Mouse (Mus musculus) MEL (cell line): Measurements from ENCODE around the gene Trem1. TPM values are rescaled to one million over a fixed set of nuclear protein-coding genes. Genes with fewer than 3 reads are reported as not detected.
A peak's percentile ranks its signal among the peaks of the same experiment; 100 is the strongest.

ENCODE experiments used
- DNase-seq: peaks from one replicate; pipeline ENCODE4 v3.0.0; 2011; ENCODE audit warnings: low read depth, low spot score
- H3K27ac ChIP-seq: 2 replicates; pipeline ENCODE4 v1.5.1; 2012; ENCODE audit warnings: low read depth, mild to moderate bottlenecking, control low read depth, low read length, moderate library complexity; ENCODE audit not compliant: control insufficient read depth
- H3K27me3 ChIP-seq, 2 experiments: fragments of 150-350 bp in 1 of 2; sonication (generic) in 1 of 2; 2 replicates each; pipeline ENCODE4 v1.6.1; 2012; ENCODE audit warnings: low read length in 2 of 2, mild to moderate bottlenecking in 2 of 2, improper control_type of control experiment in 1 of 2, moderate library complexity in 1 of 2; ENCODE audit not compliant: insufficient read depth in 2 of 2, control insufficient read depth in 1 of 2
- H3K36me3 ChIP-seq, 2 experiments: 2 replicates each; pipeline ENCODE4 v1.6.1; 2012 to 2014; ENCODE audit warnings: low read length in 2 of 2, improper control_type of control experiment in 1 of 2, inconsistent platforms in 1 of 2, mild to moderate bottlenecking in 1 of 2; ENCODE audit not compliant: insufficient read depth in 2 of 2, control insufficient read depth in 1 of 2
- H3K4me1 ChIP-seq, 2 experiments: fragments of 150-350 bp in 1 of 2; sonication (generic) in 1 of 2; 2 replicates each; pipeline ENCODE4 v1.6.1; 2012; ENCODE audit warnings: low read length in 2 of 2, improper control_type of control experiment in 1 of 2, mild to moderate bottlenecking in 1 of 2; ENCODE audit not compliant: insufficient read depth in 2 of 2, control insufficient read depth in 1 of 2
- H3K4me3 ChIP-seq, 2 experiments: fragments of 150-350 bp in 1 of 2; sonication (generic) in 1 of 2; 2 replicates each; pipeline ENCODE4 v1.5.1; 2012; ENCODE audit warnings: low read depth in 2 of 2, low read length in 2 of 2, mild to moderate bottlenecking in 2 of 2, moderate library complexity in 2 of 2, control low read depth in 1 of 2, improper control_type of control experiment in 1 of 2; ENCODE audit not compliant: control insufficient read depth in 1 of 2, insufficient read depth in 1 of 2
- H3K79me2 ChIP-seq: 2 replicates; pipeline ENCODE4 v1.6.1; 2012; ENCODE audit warnings: mild to moderate bottlenecking, low read length, moderate library complexity; ENCODE audit not compliant: control insufficient read depth, poor library complexity, insufficient read depth
- H3K9ac ChIP-seq: 2 replicates; pipeline ENCODE4 v1.6.1; 2012; ENCODE audit warnings: low read depth, mild to moderate bottlenecking, control low read depth, low read length, moderate library complexity; ENCODE audit not compliant: control insufficient read depth, poor library complexity, severe bottlenecking
- H3K9me3 ChIP-seq: fragments of 150-350 bp; sonication (generic); replicated peaks from 2 replicates; pipeline ENCODE4 v1.6.1; 2012; ENCODE audit warnings: mild to moderate bottlenecking, low read length, improper control_type of control experiment, moderate library complexity; ENCODE audit not compliant: insufficient read depth
- BHLHE40 ChIP-seq: IDR thresholded peaks from 2 replicates; pipeline ENCODE4 v1.6.1; 2012; ENCODE audit warnings: low read depth, mild to moderate bottlenecking, inconsistent platforms, low read length, improper control_type of control experiment, borderline replicate concordance
- CHD2 ChIP-seq: IDR thresholded peaks from 2 replicates; pipeline ENCODE4 v1.6.1; 2011; ENCODE audit warnings: low read length, improper control_type of control experiment
- CTCF ChIP-seq, 3 experiments: IDR thresholded peaks in 2 of 3; conservative IDR thresholded peaks in 1 of 3; 2 replicates each; pipeline ENCODE4 v1.5.1; 2011 to 2012; ENCODE audit warnings: low read length in 3 of 3, low read depth in 2 of 3, mild to moderate bottlenecking in 2 of 3, improper control_type of control experiment in 1 of 3, inconsistent platforms in 1 of 3, mixed read lengths in 1 of 3, moderate library complexity in 1 of 3; ENCODE audit not compliant: control insufficient read depth in 1 of 3, insufficient read depth in 1 of 3, poor library complexity in 1 of 3, severe bottlenecking in 1 of 3
- E2F4 ChIP-seq: IDR thresholded peaks from 2 replicates; pipeline ENCODE4 v1.6.1; 2011; ENCODE audit warnings: low read depth, low read length, improper control_type of control experiment, borderline replicate concordance
- ETS1 ChIP-seq: IDR thresholded peaks from 2 replicates; pipeline ENCODE4 v1.6.1; 2012; ENCODE audit warnings: low read depth, mild to moderate bottlenecking, inconsistent platforms, low read length, improper control_type of control experiment, moderate library complexity
- GABPA ChIP-seq: IDR thresholded peaks from 2 replicates; pipeline ENCODE4 v1.6.1; 2012; ENCODE audit warnings: low read depth, mild to moderate bottlenecking, inconsistent platforms, low read length, improper control_type of control experiment, moderate library complexity
- JUND ChIP-seq: IDR thresholded peaks from 2 replicates; pipeline ENCODE4 v1.6.1; 2011; ENCODE audit warnings: low read depth, mild to moderate bottlenecking, improper control_type of control experiment, low read length
- KAT2A ChIP-seq: conservative IDR thresholded peaks from 2 replicates; pipeline ENCODE4 v1.6.1; 2012; ENCODE audit warnings: low read depth, low read length, improper control_type of control experiment, inconsistent platforms
- MAFK ChIP-seq: IDR thresholded peaks from 2 replicates; pipeline ENCODE4 v1.6.1; 2011; ENCODE audit warnings: low read depth, mild to moderate bottlenecking, low read length, improper control_type of control experiment, borderline replicate concordance
- MAX ChIP-seq: IDR thresholded peaks from 2 replicates; pipeline ENCODE4 v1.6.1; 2011; ENCODE audit warnings: low read length, improper control_type of control experiment
- MEF2A ChIP-seq: IDR thresholded peaks from 2 replicates; pipeline ENCODE4 v1.6.1; 2014; ENCODE audit warnings: low read depth, mild to moderate bottlenecking, inconsistent platforms, low read length, improper control_type of control experiment; ENCODE audit not compliant: poor library complexity, insufficient replicate concordance, severe bottlenecking; ENCODE audit errors: extremely low read depth
- MXI1 ChIP-seq: IDR thresholded peaks from 2 replicates; pipeline ENCODE4 v1.6.1; 2011; ENCODE audit warnings: mild to moderate bottlenecking, low read depth, low read length, improper control_type of control experiment
- MYB ChIP-seq: IDR thresholded peaks from 2 replicates; pipeline ENCODE4 v1.6.1; 2011; ENCODE audit warnings: mild to moderate bottlenecking, low read depth, low read length, improper control_type of control experiment
- MYC ChIP-seq: IDR thresholded peaks from 2 replicates; pipeline ENCODE4 v1.6.1; 2011; ENCODE audit warnings: low read depth, mild to moderate bottlenecking, low read length, improper control_type of control experiment, moderate library complexity
- NRF1 ChIP-seq: IDR thresholded peaks from 2 replicates; pipeline ENCODE4 v1.6.1; 2014; ENCODE audit warnings: low read depth, mild to moderate bottlenecking, inconsistent platforms, low read length, improper control_type of control experiment, moderate library complexity; ENCODE audit not compliant: poor library complexity, insufficient read depth, severe bottlenecking
- POLR2A ChIP-seq, 2 experiments: IDR thresholded peaks; 2 replicates each; pipeline ENCODE4 v1.6.1; 2011 to 2012; ENCODE audit warnings: low read length in 2 of 2, mild to moderate bottlenecking in 2 of 2, control low read depth in 1 of 2, improper control_type of control experiment in 1 of 2, low read depth in 1 of 2, moderate library complexity in 1 of 2; ENCODE audit not compliant: control insufficient read depth in 1 of 2, insufficient read depth in 1 of 2, poor library complexity in 1 of 2
- POLR2AphosphoS2 ChIP-seq: IDR thresholded peaks from 2 replicates; pipeline ENCODE4 v1.6.1; 2011; ENCODE audit warnings: low read length, improper control_type of control experiment
- POLR2AphosphoS5 ChIP-seq: IDR thresholded peaks from 2 replicates; pipeline ENCODE4 v1.6.1; 2012; ENCODE audit warnings: low read depth, borderline replicate concordance, mild to moderate bottlenecking, inconsistent platforms, low read length, moderate library complexity, mixed read lengths
- SMC3 ChIP-seq: IDR thresholded peaks from 2 replicates; pipeline ENCODE4 v1.6.1; 2011; ENCODE audit warnings: low read depth, low read length, improper control_type of control experiment
- TAL1 ChIP-seq: IDR thresholded peaks from 2 replicates; pipeline ENCODE4 v1.6.1; 2012; ENCODE audit warnings: mild to moderate bottlenecking, inconsistent platforms, low read length, moderate library complexity, mixed read lengths
- UBTF ChIP-seq: IDR thresholded peaks from 2 replicates; pipeline ENCODE4 v1.6.1; 2012; ENCODE audit warnings: low read depth, mild to moderate bottlenecking, inconsistent platforms, low read length, improper control_type of control experiment, moderate library complexity, borderline replicate concordance; ENCODE audit not compliant: insufficient read depth
- USF1 ChIP-seq: IDR thresholded peaks from 2 replicates; pipeline ENCODE4 v1.6.1; 2014; ENCODE audit warnings: low read depth, mild to moderate bottlenecking, inconsistent platforms, low read length, improper control_type of control experiment, moderate library complexity
- USF2 ChIP-seq, 2 experiments: IDR thresholded peaks; 2 replicates each; pipeline ENCODE4 v1.6.1; 2011 to 2012; ENCODE audit warnings: improper control_type of control experiment in 2 of 2, low read length in 2 of 2, borderline replicate concordance in 1 of 2, inconsistent platforms in 1 of 2, low read depth in 1 of 2, mild to moderate bottlenecking in 1 of 2; ENCODE audit not compliant: insufficient read depth in 1 of 2
- ZC3H11A ChIP-seq: IDR thresholded peaks from 2 replicates; pipeline ENCODE4 v1.6.1; 2012; ENCODE audit warnings: low read depth, mild to moderate bottlenecking, inconsistent platforms, low read length, improper control_type of control experiment
- ZKSCAN1 ChIP-seq: IDR thresholded peaks from 2 replicates; pipeline ENCODE4 v1.6.1; 2012; ENCODE audit warnings: low read depth, mild to moderate bottlenecking, inconsistent platforms, low read length, improper control_type of control experiment, moderate library complexity
- polyA plus RNA-seq, 2 experiments: library from polyadenylated mRNA; stranded (reverse) in 1 of 2; unstranded in 1 of 2; fragments of >175 nt in 1 of 2; fragments of >200 nt in 1 of 2; gene quantifications; 2 replicates each; pipeline versions ENCODE4 v1.2.1 to v1.2.4; 2012; ENCODE audit warnings: low replicate concordance in 2 of 2, low read depth in 1 of 2; ENCODE audit not compliant: insufficient read length in 2 of 2, insufficient read depth in 1 of 2, missing spikeins in 1 of 2
- total RNA-seq: library from RNA; depleted of rRNA; stranded (reverse); fragments of 300-350 nt; gene quantifications from 2 replicates; pipeline ENCODE4 v1.2.3, GENCODE M21; 2012

The Trem1 gene
- total and polyA plus RNA-seq, 3 experiments: 0.06 TPM; not detected in 2

DNA sequence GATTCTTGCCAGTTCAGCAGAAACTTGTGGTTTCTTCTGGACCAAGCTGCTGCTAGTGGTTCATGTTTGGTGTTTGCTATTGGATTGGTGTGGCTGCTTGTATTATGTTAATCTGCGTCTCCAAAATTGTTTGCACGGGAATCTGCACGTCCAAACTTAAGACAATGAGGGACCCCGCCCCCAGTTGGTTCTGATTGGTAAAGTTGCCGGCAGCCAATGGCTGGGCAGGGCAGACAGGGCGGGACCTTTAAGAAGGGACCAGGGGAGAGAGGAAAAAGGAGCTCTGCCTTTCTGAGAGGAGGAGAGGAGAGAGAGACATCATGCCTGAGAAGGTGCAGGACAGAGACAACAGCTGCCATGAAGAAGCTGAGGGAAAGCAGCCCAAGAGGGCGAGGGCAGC is 43.2 kb downstream of the Trem1 start:
- Histone ChIP-seq H3K4me1 (peaks cover 21 to 45% of the 10 kb centered on the region in 2 experiments), H3K27ac (no peak overlapping the region)

DNA sequence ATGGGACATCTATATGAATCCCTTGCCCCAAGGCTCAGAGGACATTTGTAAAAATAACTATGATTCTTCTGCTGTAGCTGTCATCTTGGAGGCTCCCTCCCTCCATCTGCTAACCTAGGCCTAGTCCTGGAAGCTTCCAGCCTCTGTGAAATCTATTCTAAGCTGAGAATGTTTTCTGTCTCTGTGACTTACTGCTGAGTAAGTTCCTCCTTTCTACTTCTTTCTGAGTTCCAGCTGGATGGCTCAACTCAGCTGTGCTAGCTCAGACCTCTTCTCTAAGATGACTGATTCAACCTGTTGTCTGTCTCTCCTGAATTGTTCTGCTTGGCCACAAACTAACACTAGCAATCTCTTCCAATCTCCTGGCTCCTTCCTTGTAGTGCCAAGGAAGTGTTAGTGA is 45.8 kb downstream of the Trem1 start:
- peak; percentile 58 for DNase-seq
- H3K9me3 ChIP-seq: no peaks in the 10 kb centered on the region
- H3K4me1 ChIP-seq: peaks cover 23 to 37% of the 10 kb centered on the region in 2 experiments

More for the DNA sequence above, 43.2 kb downstream of the Trem1 start:
- Histone ChIP-seq H3K79me2 (no peaks in the 10 kb centered on the region), H3K9me3 (no peaks in the 10 kb centered on the region), H3K27me3 (no peaks in the 10 kb centered on the region), H3K9ac (no peak overlapping the region), H3K4me3 (no peak overlapping the region), H3K36me3 (peaks cover 0 to 45% of the 10 kb centered on the region in 2 experiments; a peak in 2 of 4 replicates)
- no peak for DNase-seq
- TF ChIP-seq USF2 (IDR thresholded peaks at IDR 0.05; ENCODE audit: borderline replicate concordance in 1 of 2, insufficient read depth in 1 of 2, low read depth in 1 of 2, low read length in 2 of 2) (no peak), POLR2A (IDR thresholded peaks at IDR 0.05; ENCODE audit: control insufficient read depth in 1 of 2, insufficient read depth in 1 of 2, low read depth in 1 of 2, low read length in 2 of 2, poor library complexity in 1 of 2) (no peak), MXI1 (no peak), KAT2A (no peak), CHD2 (no peak), SMC3 (no peak), ZKSCAN1 (no peak)

DNA sequence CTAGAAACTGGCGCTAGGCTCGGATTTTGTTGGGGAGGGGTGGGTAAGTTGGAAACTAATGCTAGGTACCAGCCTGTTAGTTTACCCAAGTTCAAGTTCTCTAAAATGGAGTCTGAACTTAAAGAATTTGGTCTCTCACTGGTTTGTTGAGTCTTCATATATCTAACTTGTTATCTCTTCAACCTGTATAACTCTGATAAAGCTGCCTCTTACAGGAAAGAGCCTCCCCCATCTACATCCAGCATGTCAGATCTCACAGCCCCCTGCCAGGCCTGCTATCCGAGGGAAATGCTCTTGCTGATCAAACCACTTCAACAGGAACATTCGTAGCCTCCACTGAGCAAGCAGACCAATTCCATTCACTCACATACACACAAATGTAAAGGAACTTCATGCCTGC is 46.4 kb downstream of the Trem1 start:
- Histone ChIP-seq H3K4me3 (peak overlapping the region in 1 of 2 experiments; percentile 41; a peak in 1 of 4 replicates), H3K4me1 (peaks cover 20 to 33% of the 10 kb centered on the region in 2 experiments), H3K79me2 (no peaks in the 10 kb centered on the region), H3K36me3 (peaks cover 0 to 22% of the 10 kb centered on the region in 2 experiments; a peak in 2 of 4 replicates), H3K9ac (peak overlapping the region; percentile 18; the same call in 1 of the 2 replicates), H3K27ac (peak overlapping the region; percentile 62), H3K9me3 (no peaks in the 10 kb centered on the region), H3K27me3 (no peaks in the 10 kb centered on the region)
- DNase-seq: peak; percentile 65
- TF ChIP-seq POLR2A (IDR thresholded peaks at IDR 0.05; ENCODE audit: control insufficient read depth in 1 of 2, insufficient read depth in 1 of 2, low read depth in 1 of 2, low read length in 2 of 2, poor library complexity in 1 of 2) (no peak), TAL1 (no peak; the same call in 1 of the 2 replicates), SMC3 (no peak), BHLHE40 (no peak), ZC3H11A (no peak), NRF1 (no peak), CTCF (IDR thresholded peaks at IDR 0.05 in 2 of 3, conservative IDR thresholded peaks at IDR 0.05 in 1 of 3; ENCODE audit: control insufficient read depth in 1 of 3, insufficient read depth in 1 of 3, low read depth in 2 of 3, low read length in 3 of 3, poor library complexity in 1 of 3, severe bottlenecking in 1 of 3) (no peak), GABPA (no peak), UBTF (0 out of 2 replicates have a peak, but pooled peaks have one; percentile 35), MAX (no peak), MAFK (no peak), MYB (no peak), USF1 (no peak), POLR2AphosphoS5 (no peak), MEF2A (no peak), KAT2A (no peak), E2F4 (no peak), POLR2AphosphoS2 (no peak), MYC (no peak)

More for the DNA sequence above, 45.8 kb downstream of the Trem1 start:
- TF ChIP-seq GABPA: no peak
- TF ChIP-seq MXI1: no peak
- no peak for TF ChIP-seq JUND
- TF ChIP-seq ETS1: peak; percentile 87
- Histone ChIP-seq H3K9ac (no peak overlapping the region), H3K79me2 (no peaks in the 10 kb centered on the region), H3K36me3 (peaks cover 0 to 27% of the 10 kb centered on the region in 2 experiments; a peak in 2 of 4 replicates), H3K27ac (peak overlapping the region; percentile 62), H3K4me3 (peak overlapping the region in 1 of 2 experiments; percentile 41; a peak in 1 of 4 replicates), H3K27me3 (no peaks in the 10 kb centered on the region)
